Mouse (Mus musculus): ENCODE measurements around the gene Grin2a. TPM values are rescaled to one million over a fixed set of nuclear protein-coding genes. Genes with fewer than 3 reads are reported as not detected.

Gene Grin2a
- total and polyA plus RNA-seq, 2 experiments: not detected

- TF ChIP-seq POLR2A (IDR thresholded peaks at IDR 0.05; ENCODE audit: extremely low read depth, insufficient read depth, low read length): no peak
- no peak for TF ChIP-seq CTCF (IDR thresholded peaks at IDR 0.05; ENCODE audit: low read depth, low read length)
- Histone ChIP-seq H3K36me3 (ENCODE audit: control insufficient read depth, insufficient read depth, low read length) (no peaks in the 10 kb centered on the region), H3K4me1 (ENCODE audit: control insufficient read depth, insufficient read depth, low read length) (no peaks in the 10 kb centered on the region), H3K27ac (replicated peaks; ENCODE audit: insufficient read depth, low read depth, low read length) (no peak overlapping the region), H3K9ac (ENCODE audit: low read depth, low read length) (no peak overlapping the region), H3K79me2 (ENCODE audit: control insufficient read depth, insufficient read depth, low read length) (no peaks in the 10 kb centered on the region), H3K4me3 (ENCODE audit: insufficient read depth, low read depth, low read length) (no peak overlapping the region), H3K27me3 (ENCODE audit: control insufficient read depth, insufficient read depth, low read length) (no peaks in the 10 kb centered on the region)
- DNase-seq (ENCODE audit: extremely low read depth, low read depth, low spot score): no peak
- WGBS: 89% methylated on average over 7 of the region's 7 CpGs
Observed at GRCm38 (mm10) chr16:9725578-9726113, 269.7 kb downstream of the Grin2a start.

GRCm38 (mm10) chr16:9711398-9711797, 284.0 kb downstream of the Grin2a start:
- no peak for TF ChIP-seq CTCF (IDR thresholded peaks at IDR 0.05; ENCODE audit: low read depth, low read length)
- no peak for TF ChIP-seq POLR2A (IDR thresholded peaks at IDR 0.05; ENCODE audit: extremely low read depth, insufficient read depth, low read length)
- Histone ChIP-seq H3K79me2 (ENCODE audit: control insufficient read depth, insufficient read depth, low read length) (no peaks in the 10 kb centered on the region), H3K36me3 (ENCODE audit: control insufficient read depth, insufficient read depth, low read length) (no peaks in the 10 kb centered on the region), H3K27me3 (ENCODE audit: control insufficient read depth, insufficient read depth, low read length) (no peaks in the 10 kb centered on the region), H3K4me3 (ENCODE audit: insufficient read depth, low read depth, low read length) (no peak overlapping the region), H3K27ac (replicated peaks; ENCODE audit: insufficient read depth, low read depth, low read length) (no peak overlapping the region), H3K4me1 (ENCODE audit: control insufficient read depth, insufficient read depth, low read length) (no peaks in the 10 kb centered on the region), H3K9ac (ENCODE audit: low read depth, low read length) (no peak overlapping the region)
- 87% methylated on average over 2 of the region's 2 CpGs for WGBS
- DNase-seq (ENCODE audit: extremely low read depth, low read depth, low spot score): no peak

- H3K36me3 ChIP-seq (ENCODE audit: control insufficient read depth, insufficient read depth, low read length): no peaks in the 10 kb centered on the region
Observed at GRCm38 (mm10) chr16:9709921-9710320, 285.4 kb downstream of the Grin2a start.

GRCm38 (mm10) chr16:9697141-9697540, 298.2 kb downstream of the Grin2a start:
- DNase-seq (ENCODE audit: extremely low read depth, low read depth, low spot score): no peak
- Histone ChIP-seq H3K36me3 (ENCODE audit: control insufficient read depth, insufficient read depth, low read length) (no peaks in the 10 kb centered on the region), H3K4me3 (ENCODE audit: insufficient read depth, low read depth, low read length) (no peak overlapping the region), H3K4me1 (ENCODE audit: control insufficient read depth, insufficient read depth, low read length) (no peaks in the 10 kb centered on the region), H3K79me2 (ENCODE audit: control insufficient read depth, insufficient read depth, low read length) (no peaks in the 10 kb centered on the region), H3K27me3 (ENCODE audit: control insufficient read depth, insufficient read depth, low read length) (no peaks in the 10 kb centered on the region), H3K27ac (replicated peaks; ENCODE audit: insufficient read depth, low read depth, low read length) (no peak overlapping the region), H3K9ac (ENCODE audit: low read depth, low read length) (no peak overlapping the region)
- TF ChIP-seq POLR2A (IDR thresholded peaks at IDR 0.05; ENCODE audit: extremely low read depth, insufficient read depth, low read length) (no peak), CTCF (IDR thresholded peaks at IDR 0.05; ENCODE audit: low read depth, low read length) (no peak)
- 68% methylated on average over 2 of the region's 2 CpGs for WGBS

More at GRCm38 (mm10) chr16:9709921-9710320, 285.4 kb downstream of the Grin2a start:
- Histone ChIP-seq H3K79me2 (ENCODE audit: control insufficient read depth, insufficient read depth, low read length) (no peaks in the 10 kb centered on the region), H3K27me3 (ENCODE audit: control insufficient read depth, insufficient read depth, low read length) (no peaks in the 10 kb centered on the region), H3K9ac (ENCODE audit: low read depth, low read length) (no peak overlapping the region), H3K27ac (replicated peaks; ENCODE audit: insufficient read depth, low read depth, low read length) (no peak overlapping the region), H3K4me3 (ENCODE audit: insufficient read depth, low read depth, low read length) (no peak overlapping the region), H3K4me1 (ENCODE audit: control insufficient read depth, insufficient read depth, low read length) (no peaks in the 10 kb centered on the region)
- 68% methylated on average over 2 of the region's 2 CpGs for WGBS
- TF ChIP-seq POLR2A (IDR thresholded peaks at IDR 0.05; ENCODE audit: extremely low read depth, insufficient read depth, low read length) (no peak), CTCF (IDR thresholded peaks at IDR 0.05; ENCODE audit: low read depth, low read length) (no peak)
- no peak for DNase-seq (ENCODE audit: extremely low read depth, low read depth, low spot score)

GRCm38 (mm10) chr16:9694081-9694480, 301.3 kb downstream of the Grin2a start:
- Histone ChIP-seq H3K36me3 (ENCODE audit: control insufficient read depth, insufficient read depth, low read length) (no peaks in the 10 kb centered on the region), H3K9ac (ENCODE audit: low read depth, low read length) (no peak overlapping the region), H3K4me3 (ENCODE audit: insufficient read depth, low read depth, low read length) (no peak overlapping the region), H3K4me1 (ENCODE audit: control insufficient read depth, insufficient read depth, low read length) (no peaks in the 10 kb centered on the region), H3K27me3 (ENCODE audit: control insufficient read depth, insufficient read depth, low read length) (no peaks in the 10 kb centered on the region), H3K27ac (replicated peaks; ENCODE audit: insufficient read depth, low read depth, low read length) (no peak overlapping the region), H3K79me2 (ENCODE audit: control insufficient read depth, insufficient read depth, low read length) (no peaks in the 10 kb centered on the region)
- WGBS: 76% methylated on average over 4 of the region's 4 CpGs
- no peak for TF ChIP-seq CTCF (IDR thresholded peaks at IDR 0.05; ENCODE audit: low read depth, low read length)
- no peak for TF ChIP-seq POLR2A (IDR thresholded peaks at IDR 0.05; ENCODE audit: extremely low read depth, insufficient read depth, low read length)
- no peak for DNase-seq (ENCODE audit: extremely low read depth, low read depth, low spot score)

GRCm38 (mm10) chr16:9688523-9689140, 306.7 kb downstream of the Grin2a start:
- DNase-seq (ENCODE audit: extremely low read depth, low read depth, low spot score): no peak
- Histone ChIP-seq H3K36me3 (ENCODE audit: control insufficient read depth, insufficient read depth, low read length) (no peaks in the 10 kb centered on the region), H3K4me3 (ENCODE audit: insufficient read depth, low read depth, low read length) (no peak overlapping the region), H3K79me2 (ENCODE audit: control insufficient read depth, insufficient read depth, low read length) (no peaks in the 10 kb centered on the region), H3K4me1 (ENCODE audit: control insufficient read depth, insufficient read depth, low read length) (no peaks in the 10 kb centered on the region), H3K27ac (replicated peaks; ENCODE audit: insufficient read depth, low read depth, low read length) (no peak overlapping the region), H3K27me3 (ENCODE audit: control insufficient read depth, insufficient read depth, low read length) (no peaks in the 10 kb centered on the region), H3K9ac (ENCODE audit: low read depth, low read length) (no peak overlapping the region)
- 61% methylated on average over 1 of the region's 1 CpGs for WGBS
- TF ChIP-seq CTCF (IDR thresholded peaks at IDR 0.05; ENCODE audit: low read depth, low read length): no peak
- TF ChIP-seq POLR2A (IDR thresholded peaks at IDR 0.05; ENCODE audit: extremely low read depth, insufficient read depth, low read length): no peak

Measured in liver, adult 2 months (tissue).